Mouse (Mus musculus) retina, adult 2 months (tissue): ENCODE measurements around the gene Cdh26.

ENCODE experiments used
- DNase-seq: peaks from one replicate; pipeline ENCODE4 v3.0.0-alpha.2; 2012; ENCODE audit warnings: low read depth, low spot score

Cdh26 gene

DNA sequence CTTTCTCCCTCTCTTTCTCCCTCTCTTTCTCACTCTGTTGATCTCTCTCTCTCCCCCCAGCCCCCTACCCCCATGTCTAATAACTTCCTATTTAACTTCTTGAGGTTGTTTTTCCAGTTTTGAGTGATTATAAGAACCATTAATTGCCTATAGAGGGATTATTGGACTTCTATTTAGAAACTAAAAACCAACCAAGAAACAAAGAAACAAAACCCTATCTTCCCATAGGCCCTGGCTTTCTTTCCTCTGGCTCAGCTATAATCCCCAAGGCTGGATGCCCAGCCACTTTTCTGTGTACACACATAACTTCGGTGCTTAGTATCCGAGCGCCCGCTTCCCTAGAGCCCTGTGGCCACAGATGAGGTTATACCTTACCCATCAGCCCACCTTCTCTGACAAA lies at the start of gene Cdh26:
Gene Cdh26, plus strand, starts transcription at position 301 of the 400 bp plus-strand sequence.
- DNase-seq, result no peak

DNA sequence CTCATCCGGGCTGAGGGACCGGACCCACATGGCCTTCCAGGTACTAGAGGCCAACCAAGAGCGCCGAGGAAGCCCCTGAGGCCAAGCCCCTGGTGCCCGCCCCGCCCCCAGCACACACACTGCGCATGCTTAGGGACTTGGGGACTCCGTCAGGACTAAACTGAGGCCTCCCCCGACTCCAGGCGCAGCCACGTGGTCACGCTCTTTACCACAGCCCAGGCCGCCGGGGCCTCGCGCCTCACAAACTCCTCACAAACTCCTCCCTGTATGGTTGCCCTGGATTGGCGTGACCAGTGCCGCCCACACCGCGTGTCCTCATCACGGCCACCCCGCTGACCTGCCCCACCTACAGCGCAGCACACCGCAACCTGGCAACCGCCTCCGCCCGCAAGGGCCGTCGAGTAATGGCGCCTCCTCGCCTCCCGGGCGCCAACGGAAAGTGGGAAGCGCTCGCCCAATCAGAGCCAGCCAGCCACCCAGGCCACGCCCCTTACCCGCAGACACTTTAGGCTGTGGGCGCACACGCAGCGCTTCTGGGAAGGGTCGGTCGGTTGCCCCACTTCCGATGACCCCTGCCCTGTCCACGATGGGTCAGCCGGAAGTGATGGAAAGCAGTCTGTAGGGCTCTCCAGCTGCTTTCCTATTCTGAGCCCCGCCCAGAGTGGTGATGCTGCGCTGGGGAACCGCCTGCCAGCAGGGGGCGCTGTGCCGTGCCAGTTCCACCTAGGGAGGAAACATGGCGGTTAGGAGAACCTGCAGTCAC lies 23.1 kb upstream of the Cdh26 start, which contains the start of gene Sycp2:
Gene Sycp2, minus strand, starts transcription at position 633 of the 763 bp plus-strand sequence.
- no peak for DNase-seq

DNA sequence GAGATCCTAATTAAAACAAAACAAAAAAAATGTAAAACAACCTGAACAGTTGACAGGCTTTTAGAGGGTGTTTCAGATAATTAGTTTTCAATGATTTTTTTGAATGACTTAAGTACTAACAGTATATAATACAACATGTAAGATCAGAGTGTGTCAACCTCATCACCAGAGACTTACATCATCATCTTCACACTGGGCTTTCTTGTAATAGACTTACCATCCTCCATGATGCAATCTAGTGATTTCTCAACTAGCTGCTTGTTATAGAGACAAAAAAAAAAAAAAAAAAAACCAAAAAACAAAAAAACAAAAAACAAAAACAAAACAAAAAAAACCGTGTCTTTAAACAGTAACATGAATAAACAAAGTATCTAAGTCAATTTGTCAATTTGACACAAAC lies 21.3 kb upstream of the Cdh26 start:
- no peak for DNase-seq

DNA sequence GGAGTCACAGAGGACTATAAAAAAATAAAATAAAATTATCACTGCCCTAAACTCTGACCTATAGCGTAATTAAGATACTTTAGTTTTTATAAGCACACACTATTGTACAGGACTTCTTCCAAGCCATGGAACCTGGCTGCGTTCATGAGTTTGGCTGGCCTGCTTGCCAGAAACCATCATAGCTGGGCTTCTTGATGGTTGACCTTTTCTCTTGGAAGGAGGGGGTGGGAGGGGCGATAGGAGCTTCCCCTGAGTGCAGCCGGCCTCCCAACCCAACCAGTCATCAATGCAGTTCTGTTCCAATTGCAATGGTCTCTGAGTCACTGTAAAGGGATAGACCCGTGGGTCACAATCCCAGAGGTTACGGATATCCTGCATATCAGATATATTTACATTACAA lies 20.0 kb upstream of the Cdh26 start:
- DNase-seq, result no peak

DNA sequence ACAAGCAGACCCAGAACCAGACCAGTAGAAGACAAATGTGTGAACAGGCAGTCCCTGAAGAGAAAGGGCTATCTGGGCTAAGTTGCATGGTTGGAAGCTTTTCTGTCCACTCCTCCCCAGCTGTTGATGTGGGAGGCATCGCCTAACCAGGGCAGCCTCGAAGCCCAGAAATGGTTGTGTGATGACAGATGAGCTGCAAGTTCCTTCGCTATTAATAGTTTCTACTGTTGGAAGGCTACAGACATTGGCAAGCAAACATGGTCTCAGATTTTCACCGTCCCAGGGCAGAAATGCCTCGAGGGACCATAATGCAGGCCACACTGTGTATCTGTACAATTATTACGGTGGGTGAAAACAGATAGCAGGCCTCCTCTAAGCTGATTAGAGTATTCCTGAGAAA lies 17.7 kb upstream of the Cdh26 start:
- DNase-seq, result no peak

DNA sequence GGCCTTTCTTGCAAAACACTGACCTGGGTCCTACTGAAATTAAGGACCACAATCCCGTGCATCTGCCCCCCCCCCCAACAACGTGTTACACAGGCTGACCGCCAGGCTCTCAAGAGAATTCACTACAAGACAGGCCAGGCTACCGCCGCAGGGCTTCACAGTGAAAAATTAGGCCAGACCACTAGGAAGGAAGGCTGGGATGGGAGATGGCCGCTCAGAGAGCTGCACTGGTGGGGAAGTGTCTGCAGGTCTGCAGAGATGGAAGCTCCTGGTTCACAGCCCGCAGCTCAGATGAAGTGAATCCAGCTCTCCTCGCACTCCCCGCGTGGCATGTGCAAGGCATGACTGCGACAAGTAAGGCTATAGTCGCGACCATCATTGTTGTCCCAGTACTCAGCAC lies 17.2 kb upstream of the Cdh26 start:
- no peak for DNase-seq

DNA sequence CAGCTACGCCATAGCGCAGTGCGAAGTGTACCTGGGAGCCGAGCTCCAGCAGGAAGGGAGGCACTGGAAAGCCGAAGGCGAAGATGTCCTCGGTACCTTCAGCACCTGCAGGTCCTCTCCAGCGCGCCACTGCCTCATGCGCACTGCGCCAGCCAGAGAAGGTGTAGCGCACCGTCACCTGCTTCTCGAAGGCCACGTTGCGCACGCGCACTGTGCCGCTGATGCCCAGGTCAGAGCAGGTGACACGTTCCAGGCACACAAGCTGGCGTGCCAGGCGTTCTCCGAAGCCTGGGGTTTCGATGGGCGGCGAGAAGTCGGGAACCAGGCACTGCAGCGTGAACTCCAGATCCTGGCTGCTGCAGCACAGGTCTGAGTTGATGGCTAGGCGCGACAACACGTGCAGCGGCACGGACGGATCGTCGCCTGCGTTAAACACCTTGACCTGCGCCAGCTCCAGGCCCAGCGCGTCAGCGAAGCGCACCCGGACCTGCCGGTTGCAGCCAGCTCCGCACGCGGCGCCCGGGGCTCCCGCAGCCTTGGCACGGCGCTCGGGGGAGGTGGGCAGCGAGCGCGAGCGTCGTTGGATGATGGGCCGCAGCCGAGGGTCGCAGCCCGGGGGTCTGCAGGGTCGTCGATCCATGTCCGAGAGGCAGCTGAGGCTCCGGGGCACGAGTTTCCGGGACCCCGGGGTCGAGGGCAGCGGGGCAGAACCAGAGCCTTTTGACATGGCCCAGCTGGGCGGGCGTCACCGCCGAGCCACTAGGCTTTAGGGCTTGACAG lies 16.7 kb upstream of the Cdh26 start:
- no peak for DNase-seq

DNA sequence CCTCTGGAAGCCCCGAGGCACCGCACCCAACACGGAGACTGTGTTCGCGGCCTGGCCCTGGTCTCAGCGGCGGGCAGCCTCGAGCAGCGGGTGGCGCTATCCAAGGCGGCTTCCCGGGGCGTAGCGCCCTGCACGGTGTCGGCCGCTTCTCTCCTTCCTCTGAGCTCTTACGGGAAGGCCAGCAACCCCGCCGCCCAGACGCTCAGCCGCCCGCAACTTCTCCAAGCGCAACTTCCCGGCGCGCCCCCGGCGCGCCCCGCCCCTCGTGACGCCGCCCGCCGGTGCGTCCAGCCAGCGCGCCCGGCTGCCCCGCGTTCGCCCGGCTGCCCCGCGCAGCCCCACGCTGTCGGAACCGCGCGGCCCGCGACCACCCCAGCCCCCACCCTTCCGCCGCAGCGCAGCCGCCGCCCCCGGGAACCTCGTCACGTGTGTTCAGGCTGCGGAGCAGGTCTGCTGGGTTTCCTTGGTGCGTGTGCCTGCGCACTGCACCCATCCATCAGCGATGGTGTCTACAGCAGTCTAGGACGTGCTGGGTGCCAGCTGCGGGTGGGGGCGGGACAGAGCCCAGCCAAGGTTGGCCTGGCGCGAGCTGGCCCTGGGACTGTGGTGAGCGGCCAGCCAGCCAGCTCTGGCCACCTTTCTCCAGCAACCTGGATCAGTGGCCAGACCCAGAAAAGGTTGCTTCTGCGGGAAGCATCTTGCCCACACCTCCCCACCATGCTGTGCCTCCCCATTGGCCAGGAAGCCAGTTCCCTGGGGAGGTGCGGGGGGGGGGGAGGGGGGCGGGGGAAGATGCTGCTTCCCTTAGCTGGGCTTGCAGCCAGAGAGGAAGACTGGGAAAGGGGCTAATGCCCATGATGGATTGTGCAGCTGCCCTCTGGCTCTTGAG lies 15.8 kb upstream of the Cdh26 start, which contains the start of the genes Ppp1r3d and Fam217b:
Gene Ppp1r3d, minus strand, starts transcription at position 212 of the 889 bp plus-strand sequence.
Gene Fam217b, plus strand, starts transcription at position 264 of the 889 bp plus-strand sequence.
- no peak for DNase-seq

DNA sequence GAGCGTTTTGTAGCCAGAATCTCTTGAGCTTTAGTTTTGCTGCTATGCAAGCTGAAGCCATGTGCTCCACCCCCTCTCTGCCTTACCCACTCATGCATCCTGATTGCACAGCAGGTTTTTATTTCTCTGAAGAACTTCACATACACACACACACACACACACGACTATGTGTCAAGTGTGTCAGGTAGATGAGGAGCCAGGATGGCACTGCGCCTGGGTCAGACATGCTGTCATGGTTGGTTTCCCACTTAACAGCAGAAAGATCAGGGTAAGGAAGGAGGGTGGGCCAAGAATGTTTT lies 15.2 kb upstream of the Cdh26 start:
- no peak for DNase-seq

DNA sequence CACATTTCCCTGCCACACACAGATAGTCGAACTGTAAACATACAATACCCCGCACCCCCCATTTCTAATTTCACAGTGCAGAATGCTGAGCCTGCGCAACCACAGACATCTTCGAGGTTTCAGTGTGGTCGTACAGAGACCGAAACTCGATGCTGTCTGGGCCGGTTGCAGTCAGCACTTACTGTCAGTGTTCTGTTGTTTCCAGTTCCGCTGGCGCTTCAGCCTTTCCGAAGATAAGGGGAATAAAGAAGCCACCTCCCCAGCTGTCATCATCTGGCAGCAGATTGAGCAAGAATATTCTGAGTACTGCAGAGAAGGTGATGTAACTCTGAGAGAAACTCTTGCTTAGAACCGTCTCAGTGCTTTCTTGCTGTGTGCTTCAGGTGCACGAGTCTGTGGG lies 13.9 kb upstream of the Cdh26 start:
- DNase-seq, result no peak

DNA sequence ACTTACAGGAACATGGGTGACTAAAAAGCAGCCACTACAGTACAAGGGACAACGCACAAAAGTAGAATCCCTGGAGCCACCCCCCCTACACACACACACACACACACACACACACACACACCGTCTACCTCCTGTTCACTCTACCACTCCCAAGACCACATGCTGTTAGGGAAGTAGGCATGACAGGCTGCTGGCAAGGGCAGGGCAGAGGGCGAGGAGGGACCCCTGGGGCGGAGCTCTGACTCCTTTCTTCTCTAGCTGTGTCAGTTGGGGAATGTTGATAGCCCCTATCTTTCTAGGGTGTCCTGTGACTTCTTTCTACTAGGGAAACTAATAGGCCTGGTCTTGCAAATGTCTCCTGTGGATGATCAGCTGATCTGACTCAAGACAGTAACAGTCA lies 13.4 kb upstream of the Cdh26 start:
- DNase-seq, result no peak

DNA sequence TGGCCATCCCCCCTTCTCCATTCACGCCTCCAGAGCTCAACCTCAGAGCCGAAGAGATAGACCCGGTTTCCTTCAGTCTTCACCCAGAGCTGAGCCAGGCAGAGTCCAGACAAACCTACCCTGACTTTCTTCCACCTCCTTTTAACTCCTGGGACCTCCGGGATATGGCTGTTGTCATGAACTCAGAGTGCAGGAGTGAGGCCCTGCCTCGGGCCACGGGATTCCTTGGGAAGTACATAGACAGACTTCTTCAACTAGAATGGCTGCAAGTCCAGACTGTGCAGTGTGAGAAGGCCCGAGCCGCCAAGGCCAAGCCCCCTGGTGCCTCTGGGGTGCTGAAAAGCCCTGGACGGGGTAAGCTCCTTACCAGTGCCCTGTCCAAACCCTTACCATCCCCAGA lies 9.8 kb upstream of the Cdh26 start:
- no peak for DNase-seq

DNA sequence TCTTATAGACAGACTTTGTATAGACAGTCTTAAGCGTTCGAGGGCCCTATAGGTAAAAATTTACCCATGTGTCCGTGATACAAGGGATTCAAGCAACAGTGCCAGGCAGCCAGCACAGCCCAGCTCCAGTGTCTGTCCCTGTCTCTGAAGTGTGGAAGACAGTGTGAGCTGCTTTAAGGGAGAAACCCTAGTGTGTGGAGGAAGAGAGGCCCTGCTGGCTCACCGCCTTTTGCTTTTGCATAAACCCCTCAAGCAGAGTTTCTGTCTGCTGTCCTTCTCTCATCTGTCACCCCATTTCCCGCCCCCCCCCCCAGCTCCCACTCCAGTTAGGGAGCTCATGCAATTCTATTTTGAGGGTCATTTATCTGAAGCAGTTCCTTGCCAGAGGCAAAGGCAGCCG lies 8.7 kb upstream of the Cdh26 start:
- DNase-seq, result no peak

DNA sequence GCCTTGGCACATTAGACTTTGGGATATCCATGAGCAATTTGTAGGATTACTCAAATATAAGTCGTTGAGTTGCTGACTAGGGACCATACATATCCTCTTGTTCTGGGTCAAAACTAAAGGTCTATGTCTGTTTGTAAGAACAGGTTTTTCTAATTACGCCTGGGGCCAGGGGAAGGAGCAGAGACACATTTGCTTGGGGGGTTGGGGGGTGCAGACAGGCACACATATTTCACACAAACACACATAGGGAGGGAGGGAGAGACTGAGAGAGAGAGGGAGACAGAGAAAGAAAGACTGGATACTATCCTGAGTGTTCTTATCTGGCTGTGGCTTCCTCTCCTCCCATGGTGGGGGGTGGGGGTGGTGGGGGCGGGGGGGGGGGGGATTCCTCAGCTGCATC lies 8.1 kb upstream of the Cdh26 start:
- DNase-seq, result no peak

DNA sequence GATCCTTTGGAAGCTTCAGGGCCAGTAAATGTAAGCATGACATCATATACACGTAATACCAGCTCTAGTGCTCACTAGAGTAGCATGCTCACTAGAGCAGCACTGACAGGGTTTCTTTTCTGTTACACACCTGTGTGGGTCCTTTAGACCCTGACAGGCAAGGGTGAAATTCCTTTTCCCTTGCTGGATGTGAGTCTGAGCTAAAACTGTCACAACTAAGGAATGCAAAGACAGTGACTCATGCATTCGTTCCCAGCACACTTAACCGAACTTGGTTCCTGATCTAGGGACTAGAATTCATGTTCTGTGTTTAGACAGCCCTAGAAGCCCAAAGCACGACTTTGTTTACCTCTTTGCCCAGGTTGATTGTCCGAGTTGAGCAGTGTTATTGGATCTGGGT lies 7.1 kb upstream of the Cdh26 start:
- no peak for DNase-seq

DNA sequence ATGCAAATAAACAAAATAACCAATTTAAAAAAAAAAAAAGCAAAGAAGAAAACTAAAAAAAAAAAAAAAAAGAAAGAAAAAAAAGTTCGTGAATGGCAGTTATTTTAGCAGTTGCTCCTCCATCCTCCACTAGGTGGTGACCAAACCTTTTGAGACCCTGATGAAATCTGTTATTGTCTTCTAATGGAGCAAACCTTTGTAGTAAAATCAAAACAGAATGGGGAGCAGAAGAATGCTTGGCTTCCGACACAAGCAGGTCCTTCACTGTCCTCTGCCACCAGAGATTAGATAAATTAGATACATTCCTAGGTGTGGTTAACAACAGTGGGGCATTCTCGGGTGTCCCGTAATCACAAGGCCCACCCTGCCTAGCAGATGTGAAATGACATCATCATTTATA lies 4.1 kb upstream of the Cdh26 start:
- no peak for DNase-seq

DNA sequence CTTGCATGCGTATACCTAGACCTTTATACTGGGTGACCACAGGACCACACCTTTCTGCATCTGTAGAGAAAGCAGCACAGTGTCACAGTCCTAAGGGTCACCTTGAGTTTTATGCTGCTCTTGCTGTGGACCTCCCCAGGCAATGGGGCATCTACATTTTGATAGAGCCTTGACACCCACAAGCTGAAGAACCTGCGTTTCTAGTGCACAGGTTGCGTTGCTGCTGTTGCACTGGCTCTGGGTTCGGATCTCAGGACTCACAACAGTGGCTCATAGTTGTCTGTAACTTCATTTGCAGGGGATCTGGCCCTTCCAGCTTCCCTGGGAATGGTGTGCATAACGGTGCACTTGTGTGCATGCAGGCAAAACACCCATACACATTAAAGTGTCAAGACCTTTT lies 3.1 kb upstream of the Cdh26 start:
- DNase-seq, result no peak

DNA sequence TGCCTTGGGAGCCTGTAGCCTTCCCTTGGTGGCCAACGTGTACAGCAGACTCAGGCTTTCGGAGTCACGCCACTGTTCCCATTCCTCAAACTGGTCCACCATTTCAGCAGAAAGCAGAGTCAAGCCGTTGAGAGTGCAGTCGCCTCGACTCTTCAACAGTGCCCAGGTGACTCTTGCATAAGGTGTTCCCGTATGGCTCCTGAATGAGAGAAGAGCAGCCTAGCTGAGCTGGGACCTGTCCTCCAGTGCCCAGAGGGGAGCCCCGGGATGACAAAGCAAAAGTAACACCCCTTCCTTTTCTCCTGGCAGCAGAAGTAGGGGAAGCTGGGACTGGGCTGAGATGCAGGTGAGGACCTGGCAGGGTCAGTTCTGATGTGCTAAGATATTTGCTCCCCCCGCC lies 2.1 kb upstream of the Cdh26 start:
- no peak for DNase-seq

DNA sequence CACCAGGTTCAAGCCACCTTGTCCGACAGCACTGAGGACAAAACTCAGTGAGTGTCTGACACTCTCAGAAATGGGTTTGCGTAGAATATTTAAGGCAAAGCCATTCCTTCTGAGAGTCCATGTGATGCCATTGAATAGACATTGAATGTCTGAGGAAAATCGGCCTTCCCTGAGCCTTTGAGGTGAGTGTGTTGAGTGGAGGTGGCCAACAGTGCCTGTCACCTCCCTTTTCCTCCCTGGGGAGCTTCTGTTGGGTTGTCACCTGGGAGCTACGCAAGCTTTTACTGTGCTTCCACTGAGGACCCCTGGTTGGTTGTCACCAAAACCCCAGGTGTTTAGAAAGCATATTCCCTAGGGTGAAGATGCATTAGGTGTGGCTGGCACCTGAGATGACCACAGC lies 1.7 kb upstream of the Cdh26 start:
- no peak for DNase-seq

DNA sequence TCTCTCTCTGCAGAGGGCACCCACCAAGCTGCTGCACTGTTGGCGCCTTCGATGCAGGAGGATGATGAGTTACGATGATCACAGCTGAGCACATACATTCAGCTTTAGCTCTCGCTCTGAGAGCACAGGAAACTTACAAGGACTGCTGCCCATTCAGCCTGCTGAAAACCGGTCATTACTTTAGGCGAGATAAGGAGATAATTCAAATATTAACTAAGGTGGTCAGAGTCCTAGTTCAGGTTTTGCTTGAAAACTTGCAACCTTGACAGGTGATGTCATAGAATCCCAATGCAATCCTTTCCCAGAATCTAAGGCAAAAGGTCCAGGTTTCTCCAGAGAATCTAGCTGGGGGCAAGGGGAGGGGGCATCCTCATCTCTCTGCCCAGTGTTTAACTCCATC lies 905 bp upstream of the Cdh26 start:
- DNase-seq, result no peak

DNA sequence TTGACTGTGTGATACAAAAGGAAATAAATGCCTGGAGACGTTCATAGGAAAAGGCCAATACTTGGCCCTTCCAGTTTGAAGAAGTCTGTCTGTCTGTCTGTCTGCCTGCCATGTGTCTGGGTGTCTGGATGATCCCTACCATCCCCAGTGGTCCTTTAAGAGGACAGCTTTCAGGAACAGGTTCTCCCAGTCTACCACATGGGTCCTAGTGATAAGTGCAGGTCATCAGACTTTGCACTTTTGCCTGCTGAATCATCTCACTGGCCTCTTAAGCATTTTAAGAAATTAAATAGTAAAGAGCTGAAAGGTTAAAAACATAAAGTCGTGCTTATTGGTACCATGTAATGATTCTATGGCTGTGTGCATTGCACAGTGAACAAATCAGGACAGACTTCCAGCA lies 3.2 kb downstream of the Cdh26 start:
- no peak for DNase-seq

DNA sequence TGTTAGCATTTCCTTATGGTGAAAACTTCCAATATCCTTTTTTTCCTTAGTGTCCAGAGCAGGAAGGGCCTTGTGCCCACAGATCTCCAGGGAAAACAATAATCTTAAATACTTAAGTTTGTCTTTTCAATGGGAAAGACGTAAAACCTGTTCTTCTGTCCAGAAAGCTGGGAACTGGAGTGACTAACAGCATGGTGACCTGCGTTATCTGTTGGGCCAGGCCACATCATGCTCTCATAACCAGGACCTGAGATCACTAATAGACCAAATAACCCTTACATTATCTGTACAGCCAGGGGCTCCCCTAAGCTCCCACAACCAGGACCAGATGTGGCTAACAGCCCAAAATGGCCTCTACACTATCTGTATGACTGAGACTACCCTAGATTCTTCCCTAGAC lies 3.6 kb downstream of the Cdh26 start:
- DNase-seq, result no peak
